Mouse (Mus musculus): ENCODE measurements around the gene Dennd1b. TPM values are rescaled to one million over a fixed set of nuclear protein-coding genes. Genes with fewer than 3 reads are reported as not detected.

Dennd1b gene
- total RNA-seq, 2 experiments from 2014 or later = 30.8 to 33.3 TPM

GRCm38 (mm10) chr1:139021298-139021697, 58.1 kb downstream of the Dennd1b start:
- DNase-seq = no peak

- no peak for DNase-seq
Measured at GRCm38 (mm10) chr1:139025882-139026645, 62.8 kb downstream of the Dennd1b start.

GRCm38 (mm10) chr1:139029521-139029920, 66.3 kb downstream of the Dennd1b start:
- no peak for DNase-seq

GRCm38 (mm10) chr1:139032411-139032810, 69.2 kb downstream of the Dennd1b start:
- DNase-seq = no peak

- no peak for DNase-seq
Measured at GRCm38 (mm10) chr1:139035141-139035540, 71.9 kb downstream of the Dennd1b start.

- no peak for DNase-seq
Measured at GRCm38 (mm10) chr1:139036302-139036701, 73.1 kb downstream of the Dennd1b start.

GRCm38 (mm10) chr1:139036768-139037507, 73.7 kb downstream of the Dennd1b start:
- DNase-seq = no peak

GRCm38 (mm10) chr1:139038074-139038473, 74.8 kb downstream of the Dennd1b start:
- no peak for DNase-seq

- no peak for DNase-seq
Measured at GRCm38 (mm10) chr1:139038620-139039019, 75.4 kb downstream of the Dennd1b start.

GRCm38 (mm10) chr1:139039529-139040230, 76.4 kb downstream of the Dennd1b start:
- no peak for DNase-seq

- no peak for DNase-seq
Measured at GRCm38 (mm10) chr1:139049075-139049474, 85.8 kb downstream of the Dennd1b start.

- DNase-seq = no peak
Measured at GRCm38 (mm10) chr1:139049881-139050472, 86.7 kb downstream of the Dennd1b start.

- no peak for DNase-seq
Measured at GRCm38 (mm10) chr1:139053003-139053402, 89.8 kb downstream of the Dennd1b start.

- no peak for DNase-seq
Measured at GRCm38 (mm10) chr1:139060301-139060700, 97.1 kb downstream of the Dennd1b start.

GRCm38 (mm10) chr1:139064711-139065110, 101.5 kb downstream of the Dennd1b start:
- DNase-seq = no peak

- DNase-seq = no peak
Measured at GRCm38 (mm10) chr1:139067210-139067609, 104.0 kb downstream of the Dennd1b start.

- no peak for DNase-seq
Measured at GRCm38 (mm10) chr1:139071015-139071414, 107.8 kb downstream of the Dennd1b start.

GRCm38 (mm10) chr1:139075671-139076070, 112.4 kb downstream of the Dennd1b start:
- no peak for DNase-seq

GRCm38 (mm10) chr1:139077989-139078388, 114.8 kb downstream of the Dennd1b start:
- no peak for DNase-seq

- DNase-seq = peak; percentile 25
Measured at GRCm38 (mm10) chr1:139079000-139079399, 115.8 kb downstream of the Dennd1b start.

- no peak for DNase-seq
Measured at GRCm38 (mm10) chr1:139079523-139079922, 116.3 kb downstream of the Dennd1b start.

GRCm38 (mm10) chr1:139080517-139081386, 117.5 kb downstream of the Dennd1b start:
- peak; percentile 57 for DNase-seq

Data from heart, postnatal 4 days (tissue).